Mouse (Mus musculus): ENCODE measurements around the gene Stap2.

GRCm38 (mm10) chr17:55950601-55951000 lies 54.8 kb downstream of the Stap2 start:
- TF ChIP-seq CTCF (IDR thresholded peaks at IDR 0.05) (no peak), POLR2A (IDR thresholded peaks at IDR 0.05; ENCODE audit: insufficient read depth, low read depth, low read length) (no peak), EP300 (IDR thresholded peaks at IDR 0.05; ENCODE audit: insufficient read depth, low read depth, low read length) (no peak)
